Mouse (Mus musculus): ENCODE measurements around the gene Afg1l.

Afg1l gene

GRCm38 (mm10) chr10:42480719-42481118 is 2.4 kb upstream of the Afg1l start:
- intact Hi-C loops (cut with DNase I), result no loop called here

DNA sequence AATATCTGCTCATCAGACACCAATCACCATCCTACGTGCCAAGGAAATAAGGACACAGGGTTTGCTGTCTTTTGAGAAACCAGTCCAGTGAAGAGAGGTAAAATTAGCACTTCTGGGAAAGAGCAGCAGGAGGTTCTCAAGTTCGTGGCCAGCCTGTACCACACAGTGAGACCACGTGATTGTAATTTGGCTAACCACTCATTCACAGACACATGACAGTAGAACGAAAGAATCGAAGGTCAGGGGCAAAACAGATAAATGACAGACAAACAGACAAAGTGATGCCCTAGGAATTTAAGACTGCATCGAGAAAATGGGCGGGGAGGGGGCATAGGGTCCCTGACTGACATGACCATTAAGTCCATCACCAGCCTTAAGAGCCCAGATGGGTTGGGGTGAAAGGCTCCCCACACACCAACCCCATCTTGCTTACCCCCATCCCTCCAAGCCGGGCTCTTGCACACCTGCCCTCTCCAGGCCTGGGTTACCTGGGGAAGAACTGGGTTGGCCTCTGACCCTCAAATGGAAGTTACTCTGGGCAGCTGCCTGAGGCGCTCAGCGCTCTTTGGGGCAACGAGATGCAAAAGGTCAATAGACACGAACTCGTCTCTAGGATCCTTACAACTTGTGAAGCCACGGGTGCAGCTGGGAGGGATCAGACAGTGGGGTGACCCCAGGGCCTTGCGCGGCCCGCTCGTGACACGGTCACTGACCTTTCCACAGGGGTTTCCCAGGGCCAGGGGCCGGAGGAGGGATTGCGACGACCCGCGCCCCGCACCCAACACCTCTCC is 620 bp downstream of the Afg1l start:
- intact Hi-C loops (cut with DNase I), result no loop called here

- intact Hi-C loops (cut with DNase I), result no loop called here
Observed at GRCm38 (mm10) chr10:42476774-42477475, 1.4 kb downstream of the Afg1l start.

DNA sequence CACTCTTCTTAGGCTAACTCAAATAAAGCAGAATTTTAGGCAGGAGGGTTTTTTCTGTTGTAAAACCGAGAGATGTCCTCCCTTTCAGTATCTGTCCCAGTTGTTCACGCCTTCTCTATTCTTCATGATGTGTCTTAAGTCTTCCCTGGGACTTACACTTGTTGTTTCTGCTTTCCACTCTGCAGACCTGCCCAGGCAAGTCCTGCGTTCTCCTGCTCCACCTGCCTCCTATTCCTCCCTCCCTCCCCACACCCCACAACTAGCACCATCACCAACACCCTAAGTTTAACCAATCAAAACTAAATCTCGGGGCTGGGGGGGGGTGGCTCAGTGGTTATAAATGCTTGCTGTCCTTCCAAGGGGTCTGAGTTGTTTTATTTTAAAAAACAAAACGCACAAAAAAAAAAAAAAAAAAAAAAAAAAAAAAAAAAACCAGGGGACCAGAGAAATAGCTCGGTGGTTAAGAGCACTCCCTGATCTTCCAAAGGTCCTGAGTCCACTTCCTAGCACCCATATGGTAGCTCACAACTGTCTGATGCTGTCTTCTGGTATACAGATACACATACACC is 3.3 kb downstream of the Afg1l start:
- intact Hi-C loops (cut with DNase I), result no loop called here

DNA sequence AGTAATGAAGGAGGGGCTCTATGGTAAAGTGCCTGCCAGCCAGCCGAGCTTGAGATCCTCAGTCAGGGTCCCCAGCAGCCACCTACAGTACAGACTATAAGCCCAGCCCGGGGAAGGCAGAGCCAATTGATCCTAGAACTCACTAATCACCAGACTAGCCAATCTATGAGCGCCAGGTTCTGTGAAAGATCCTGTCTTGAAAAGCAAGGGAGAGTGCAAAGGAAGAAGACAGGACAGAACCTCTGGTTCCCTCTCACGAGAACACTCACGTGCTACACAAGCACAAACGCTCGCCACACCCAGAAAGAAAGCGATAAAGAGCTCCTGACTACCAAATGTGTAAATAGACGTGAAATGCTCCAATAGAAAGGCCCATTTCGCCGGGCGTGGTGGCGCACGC is 13.6 kb downstream of the Afg1l start:
- intact Hi-C loops (cut with DNase I), result no loop called here

GRCm38 (mm10) chr10:42464224-42464623 is 14.1 kb downstream of the Afg1l start:
- intact Hi-C loops (cut with DNase I), result no loop called here

GRCm38 (mm10) chr10:42457557-42458191 is 20.7 kb downstream of the Afg1l start:
- intact Hi-C loops (cut with DNase I), result no loop called here

- intact Hi-C loops (cut with DNase I), result no loop called here
Observed at GRCm38 (mm10) chr10:42455981-42456380, 22.4 kb downstream of the Afg1l start.

DNA sequence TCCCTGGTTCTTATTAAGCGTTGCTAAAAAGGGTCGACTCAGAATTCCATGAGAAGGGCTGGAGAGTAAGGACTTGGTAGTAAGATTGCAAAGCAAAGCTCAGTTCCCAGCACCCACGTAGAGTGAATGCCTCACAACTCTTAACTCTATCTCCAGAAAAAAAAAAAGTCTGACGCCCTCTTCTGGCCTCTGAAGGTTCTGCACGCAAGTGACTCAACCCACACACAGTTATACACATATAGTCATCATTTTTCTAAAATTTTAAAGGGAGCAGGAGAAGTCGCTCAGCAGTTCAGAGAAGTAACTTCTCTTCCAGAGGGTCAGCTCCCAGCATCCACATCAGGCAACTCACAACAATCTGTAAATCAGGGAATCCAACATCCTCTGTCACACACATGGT is 23.7 kb downstream of the Afg1l start:
- intact Hi-C loops (cut with DNase I), result no loop called here

GRCm38 (mm10) chr10:42454266-42454665 is 24.1 kb downstream of the Afg1l start:
- intact Hi-C loops (cut with DNase I), result no loop called here

DNA sequence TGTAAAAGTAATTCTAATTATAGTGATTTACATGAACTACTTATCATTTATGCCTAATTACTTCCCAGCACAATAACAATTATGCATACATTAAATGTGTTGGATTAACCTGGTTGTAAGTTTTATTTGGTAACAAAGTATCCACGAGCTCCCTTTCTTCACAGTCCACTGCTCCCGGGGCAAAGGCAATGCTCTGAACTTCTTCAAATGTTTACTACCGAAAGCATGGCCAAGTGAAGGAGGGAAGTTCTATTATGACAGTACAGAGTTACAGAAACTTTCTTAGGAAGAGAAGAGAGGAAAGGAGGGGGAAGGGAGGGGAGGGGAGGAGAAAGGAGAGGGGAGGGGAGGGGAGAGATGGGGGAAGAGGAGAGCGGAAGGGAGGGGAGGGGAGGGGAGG is 28.7 kb downstream of the Afg1l start:
- intact Hi-C loops (cut with DNase I), result no loop called here

DNA sequence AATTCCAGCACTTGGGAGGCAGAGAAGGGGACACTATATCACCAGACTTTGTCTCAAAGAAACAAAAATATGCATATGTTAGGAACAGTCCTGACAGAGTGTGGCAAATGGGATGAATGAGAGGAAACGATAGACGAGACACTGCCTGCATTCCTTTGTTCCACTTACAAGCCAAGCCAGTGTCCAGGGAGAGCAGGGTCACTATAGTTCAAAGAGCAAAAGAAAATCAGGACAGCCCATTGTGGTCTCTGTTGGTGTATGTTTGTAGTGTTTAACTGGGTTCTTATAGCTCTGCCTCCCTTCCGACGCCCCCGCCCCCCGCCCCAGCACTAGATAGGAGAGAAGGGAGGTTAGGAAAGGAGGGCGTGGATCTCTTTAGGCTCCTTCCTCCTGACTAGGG is 30.0 kb downstream of the Afg1l start:
- intact Hi-C loops (cut with DNase I), result no loop called here

GRCm38 (mm10) chr10:42446145-42446544 is 32.2 kb downstream of the Afg1l start:
- intact Hi-C loops (cut with DNase I), result no loop called here

- intact Hi-C loops (cut with DNase I), result no loop called here
Observed at GRCm38 (mm10) chr10:42436842-42437805, 41.2 kb downstream of the Afg1l start.

DNA sequence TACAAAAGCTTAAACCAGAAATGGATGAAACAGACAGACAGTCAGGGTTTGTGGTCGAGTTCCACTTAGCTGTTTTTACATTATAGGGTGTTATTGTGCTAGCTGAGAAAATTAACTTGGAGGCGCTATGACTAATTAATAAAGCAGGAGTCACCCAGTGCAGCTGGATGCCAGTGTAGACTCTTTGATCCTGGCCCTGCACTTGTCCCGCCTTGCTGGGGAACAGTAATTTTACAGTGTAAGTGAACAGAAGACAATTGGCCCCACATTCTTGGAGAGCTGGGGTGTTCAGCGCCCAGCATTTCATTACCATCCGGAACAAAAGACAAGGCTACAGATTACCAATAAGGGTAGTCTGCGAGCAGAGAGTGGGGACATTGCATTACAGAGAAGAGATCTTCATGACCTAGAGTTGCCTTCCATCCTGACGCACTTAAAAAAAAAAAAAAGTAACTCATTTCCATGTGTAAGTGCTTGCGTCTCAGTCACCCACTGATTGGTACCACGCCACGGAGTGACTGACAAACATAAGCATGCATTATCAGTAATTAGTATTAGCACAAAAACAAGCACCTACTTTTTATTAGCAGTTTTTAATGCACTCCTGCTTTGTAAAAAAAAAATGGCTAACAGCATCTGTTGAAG is 60.7 kb downstream of the Afg1l start:
- intact Hi-C loops (cut with DNase I), result no loop called here

- intact Hi-C loops (cut with DNase I), result no loop called here
Observed at GRCm38 (mm10) chr10:42415821-42416470, 62.4 kb downstream of the Afg1l start.

- intact Hi-C loops (cut with DNase I), result no loop called here
Observed at GRCm38 (mm10) chr10:42410748-42411537, 67.4 kb downstream of the Afg1l start.

- intact Hi-C loops (cut with DNase I), result no loop called here
Observed at GRCm38 (mm10) chr10:42390436-42390835, 87.9 kb downstream of the Afg1l start.

DNA sequence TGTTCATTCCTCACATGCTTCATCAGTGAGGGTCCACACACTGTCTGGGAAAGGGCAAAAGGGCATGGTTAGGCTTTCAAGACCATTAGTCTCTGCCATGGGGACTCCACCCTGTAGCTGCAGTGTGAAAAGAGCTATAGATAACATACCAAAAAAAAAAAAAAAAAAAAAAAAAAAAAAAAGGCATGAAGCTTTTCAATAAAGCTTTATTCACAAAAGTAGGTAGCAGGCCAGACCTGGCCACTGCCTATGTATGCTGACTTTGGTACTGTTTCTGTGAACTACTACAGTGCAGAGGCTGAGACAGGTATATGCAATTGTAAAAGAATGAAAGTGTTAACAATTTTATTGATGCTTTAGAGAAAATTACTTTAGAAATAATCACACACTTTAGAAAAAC is 90.2 kb downstream of the Afg1l start:
- intact Hi-C loops (cut with DNase I), result no loop called here

Data from adrenal gland (tissue).